Mouse (Mus musculus) CD4-positive, CD25-positive, alpha-beta regulatory T cell, adult 2 months (primary cell): ENCODE measurements around the gene T.
A peak's percentile ranks its signal among the peaks of the same experiment; 100 is the strongest.
"Not testable (repeated sequence)": the region's sequence is repeated elsewhere in the genome, so short reads cannot be mapped to it uniquely, and the experiment has no call there.

ENCODE experiments used
- DNase-seq: peaks from one replicate; pipeline ENCODE4 v3.0.0-alpha.2; 2012; ENCODE audit warnings: low read depth, low spot score

T gene

DNA sequence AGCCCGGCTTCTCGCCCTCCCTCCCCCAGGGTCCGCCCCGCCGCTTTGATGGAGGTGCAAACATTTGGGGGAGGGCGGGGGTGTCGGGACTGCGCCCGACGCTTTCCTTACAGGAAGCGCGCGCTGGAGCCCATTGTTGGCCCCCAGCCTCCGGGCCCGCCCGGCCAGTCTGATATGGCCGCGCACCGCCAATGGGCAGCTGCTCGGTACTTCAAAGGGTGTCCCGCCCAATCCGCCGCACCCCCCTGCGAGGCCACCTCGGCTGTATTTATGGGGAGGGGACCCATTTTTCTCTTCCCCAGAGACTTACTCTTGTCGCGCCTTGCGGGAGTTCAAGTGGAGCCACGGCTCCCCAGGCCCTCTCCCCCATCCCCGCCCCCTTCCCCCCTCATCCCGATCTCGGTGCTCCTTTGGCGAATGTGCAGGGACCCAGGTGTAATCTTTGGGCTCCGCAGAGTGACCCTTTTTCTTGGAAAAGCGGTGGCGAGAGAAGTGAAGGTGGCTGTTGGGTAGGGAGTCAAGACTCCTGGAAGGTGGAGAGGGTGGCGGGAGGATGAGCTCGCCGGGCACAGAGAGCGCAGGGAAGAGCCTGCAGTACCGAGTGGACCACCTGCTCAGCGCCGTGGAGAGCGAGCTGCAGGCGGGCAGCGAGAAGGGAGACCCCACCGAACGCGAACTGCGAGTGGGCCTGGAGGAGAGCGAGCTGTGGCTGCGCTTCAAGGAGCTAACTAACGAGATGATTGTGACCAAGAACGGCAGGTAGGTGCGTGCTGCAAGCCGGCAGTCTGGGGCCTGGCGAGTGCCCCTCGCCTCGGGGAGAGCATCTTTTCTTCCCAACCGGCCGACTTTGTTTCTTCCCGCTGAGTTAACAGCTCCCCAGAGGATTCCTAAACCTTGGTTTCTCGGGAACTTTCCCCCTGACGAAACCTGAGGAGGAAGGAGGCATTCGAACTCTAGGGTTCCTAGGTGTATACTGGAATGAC lies at the start of gene T:
Gene T (plus strand): TSS at position 446 of the 983 bp plus-strand sequence.
- DNase-seq: no peak

- DNase-seq: no peak
These were observed 48.8 kb upstream of the T start for GRCm38 (mm10) chr17:8385441-8385840.

DNA sequence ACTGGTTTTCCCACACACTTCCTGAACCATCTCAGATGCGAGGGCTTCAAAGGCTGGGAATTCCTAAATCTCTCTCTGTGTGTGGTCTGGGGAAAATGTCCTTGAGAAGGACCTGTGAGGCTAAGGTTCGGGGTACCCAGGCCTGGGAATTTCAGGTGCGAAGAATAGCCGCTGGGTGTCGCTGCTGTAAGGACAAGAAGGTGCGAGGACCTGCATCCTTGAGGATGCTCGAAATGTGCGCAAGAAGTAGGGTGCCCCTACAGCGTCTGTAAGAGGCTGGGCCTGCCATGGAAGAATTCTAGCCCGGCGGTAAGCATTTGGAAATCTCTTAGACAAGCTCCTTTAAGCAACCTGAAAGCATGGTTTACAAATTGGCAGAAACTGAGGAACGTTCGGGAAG lies 45.8 kb upstream of the T start:
- DNase-seq: peak; percentile 71

- peak; percentile 71 for DNase-seq
These were observed 45.0 kb upstream of the T start for GRCm38 (mm10) chr17:8388990-8389789.

- DNase-seq: no peak
These were observed 44.5 kb upstream of the T start for GRCm38 (mm10) chr17:8389790-8390095.

GRCm38 (mm10) chr17:8390487-8390886 lies 43.7 kb upstream of the T start:
- no peak for DNase-seq

GRCm38 (mm10) chr17:8396371-8396770 lies 37.9 kb upstream of the T start:
- DNase-seq: no peak

DNA sequence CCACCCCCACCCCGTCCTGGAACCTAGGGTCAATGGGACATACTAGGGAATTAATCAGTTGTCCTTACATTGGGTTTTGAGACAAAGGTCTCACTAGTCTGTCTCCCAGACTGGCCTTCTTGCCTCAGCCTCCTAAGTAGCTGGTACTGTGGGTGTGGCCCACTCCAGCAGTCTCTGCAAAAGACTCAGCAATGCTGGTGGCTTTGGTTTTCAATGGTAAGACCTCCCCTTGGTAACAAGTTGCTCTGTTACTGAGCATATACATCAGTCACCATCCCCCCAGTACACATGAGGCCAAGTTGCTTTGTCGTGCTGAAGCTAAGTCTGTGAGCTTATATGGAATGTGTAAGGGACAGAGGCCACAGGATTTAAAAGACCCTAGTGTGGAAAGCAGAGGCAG lies 36.3 kb upstream of the T start:
- no peak for DNase-seq

GRCm38 (mm10) chr17:8403932-8404331 lies 30.3 kb upstream of the T start:
- not testable (repeated sequence) for DNase-seq

DNA sequence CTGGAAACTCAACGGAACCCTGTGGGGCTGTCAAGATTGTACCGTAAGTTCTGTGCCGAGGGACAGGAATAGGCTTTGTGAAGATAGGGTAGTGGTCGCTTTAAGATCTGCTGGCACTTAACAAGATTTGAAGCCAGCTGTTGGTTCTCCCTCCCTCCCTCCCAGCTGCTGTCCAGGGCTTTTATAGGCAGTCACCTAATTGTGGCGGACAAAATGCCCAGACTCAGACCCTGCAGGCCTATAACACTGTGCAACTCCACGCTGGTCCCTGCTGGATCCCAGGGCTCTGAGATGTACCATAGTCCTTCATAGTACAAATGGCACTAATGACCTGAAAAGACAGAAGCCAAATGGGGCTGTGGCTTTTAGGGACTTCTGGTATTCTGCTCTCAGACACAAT lies 27.9 kb upstream of the T start:
- no peak for DNase-seq

- not testable (repeated sequence) for DNase-seq
These were observed 26.2 kb upstream of the T start for GRCm38 (mm10) chr17:8408002-8408401.

GRCm38 (mm10) chr17:8408589-8409295 lies 25.5 kb upstream of the T start:
- no peak for DNase-seq

DNA sequence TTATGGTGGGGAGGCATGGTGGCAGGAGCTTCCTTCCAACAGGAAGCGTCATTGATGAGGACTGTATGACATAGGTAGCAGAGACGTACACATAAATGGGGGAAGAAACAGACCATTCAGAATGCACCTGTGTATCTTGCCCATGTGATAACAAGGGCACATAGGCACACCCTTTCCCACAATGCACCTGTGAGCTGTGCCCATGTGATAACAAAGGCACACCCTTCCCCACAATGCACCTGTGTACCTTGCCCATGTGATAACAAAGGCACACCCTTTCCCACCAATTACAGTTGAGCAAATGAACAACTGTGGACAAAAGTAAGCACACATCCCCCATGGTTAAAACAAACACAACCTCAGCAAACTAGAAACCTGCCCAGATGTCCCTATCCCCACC lies 23.9 kb upstream of the T start:
- no peak for DNase-seq

GRCm38 (mm10) chr17:8413656-8414055 lies 20.6 kb upstream of the T start:
- DNase-seq: no peak

DNA sequence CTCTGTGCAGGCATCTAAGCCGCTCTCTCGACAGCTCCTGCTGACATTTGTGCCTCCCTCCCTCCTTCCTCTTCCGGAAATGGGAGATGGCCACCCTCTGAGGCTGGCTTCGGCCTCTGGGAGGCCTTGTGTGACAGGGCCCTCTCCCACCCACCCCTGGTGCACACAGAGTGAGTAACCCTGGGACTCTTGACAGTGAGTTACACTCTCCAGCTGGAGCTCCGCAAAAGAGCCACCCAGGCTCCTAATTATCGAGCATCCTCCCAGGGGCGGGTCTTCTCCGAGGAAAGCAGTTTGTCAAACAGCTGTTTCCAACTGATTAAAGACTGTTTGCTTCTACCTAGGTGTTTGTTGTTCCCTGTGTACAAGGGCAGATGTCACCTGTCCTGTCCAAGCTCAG lies 18.7 kb upstream of the T start:
- no peak for DNase-seq

DNA sequence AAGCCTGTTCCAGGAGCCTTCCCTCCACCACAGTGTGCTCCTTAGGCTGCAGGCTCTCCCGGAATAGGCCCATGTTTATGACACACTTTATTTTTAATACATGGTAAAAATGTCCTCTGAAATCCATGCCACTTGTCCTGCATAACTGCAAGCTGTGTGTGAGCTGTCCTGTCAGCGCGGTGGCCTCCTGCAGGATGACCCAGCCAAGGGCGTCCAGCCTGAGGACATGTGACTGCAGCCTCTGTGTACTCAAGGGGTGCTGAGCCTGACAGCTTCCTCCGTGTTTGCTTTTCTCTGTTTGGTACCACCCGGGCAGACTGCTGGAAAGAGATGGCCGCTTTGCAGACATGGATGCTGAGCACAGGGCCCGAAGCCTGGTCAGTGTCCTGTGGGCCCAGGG lies 17.4 kb upstream of the T start:
- DNase-seq: no peak

GRCm38 (mm10) chr17:8420739-8421138 lies 13.5 kb upstream of the T start:
- peak; percentile 29 for DNase-seq

DNA sequence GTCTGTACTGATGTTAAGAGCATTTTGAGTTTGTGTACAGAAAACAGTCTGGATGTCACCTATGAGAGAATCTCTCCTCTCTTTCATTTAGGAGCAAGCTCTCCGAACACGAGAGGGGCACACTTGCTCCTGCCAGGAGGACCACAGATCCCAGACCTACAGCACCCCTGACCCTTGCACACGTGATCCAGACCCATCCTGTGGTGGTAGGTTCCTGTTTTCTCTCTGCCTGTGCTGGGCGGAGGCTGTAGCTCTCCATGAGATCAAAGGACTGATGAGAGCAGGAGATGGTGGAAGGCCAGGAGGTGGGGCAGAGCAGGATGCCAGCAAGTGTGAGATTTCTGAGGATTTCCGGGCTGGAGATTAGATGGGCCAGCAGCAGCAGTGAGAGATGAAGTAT lies 12.7 kb upstream of the T start:
- no peak for DNase-seq

GRCm38 (mm10) chr17:8423283-8423682 lies 10.9 kb upstream of the T start:
- peak; percentile 59 for DNase-seq

DNA sequence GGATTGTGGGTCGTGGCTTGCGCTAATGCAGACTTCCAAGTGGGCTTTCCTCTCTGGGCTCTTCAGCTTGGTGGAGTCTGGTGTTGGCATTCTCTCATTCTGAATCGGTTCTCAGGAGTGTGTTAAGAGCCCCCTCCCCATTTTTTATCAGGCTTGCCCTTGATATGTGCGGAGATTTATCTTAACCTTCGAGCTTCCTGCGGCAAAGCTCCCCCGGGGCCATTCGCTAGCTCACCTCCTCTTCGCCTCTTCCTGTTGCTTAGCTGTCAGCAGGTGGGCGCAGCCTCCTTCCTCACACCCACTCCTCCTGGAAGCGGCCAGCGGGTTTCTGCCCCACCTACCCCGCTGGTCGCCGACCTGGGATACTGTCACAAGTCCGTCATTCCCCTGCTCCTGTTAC lies 4.8 kb upstream of the T start:
- DNase-seq: no peak

- DNase-seq: no peak
These were observed 4.3 kb upstream of the T start for GRCm38 (mm10) chr17:8429896-8430295.

GRCm38 (mm10) chr17:8432179-8432800 lies 1.9 kb upstream of the T start:
- DNase-seq: no peak
